Mouse (Mus musculus): Measurements from ENCODE around the gene Rbm17.

GRCm38 (mm10) chr2:11571004-11571535 is 32.9 kb downstream of the Rbm17 start:
- no peak for TF ChIP-seq CTCF (conservative IDR thresholded peaks at IDR 0.05; ENCODE audit: insufficient read depth, insufficient read length, low read depth, low read length)
- TF ChIP-seq POLR2A (IDR thresholded peaks at IDR 0.05; ENCODE audit: low read depth, low read length): no peak
